In the genomic region with DNA sequence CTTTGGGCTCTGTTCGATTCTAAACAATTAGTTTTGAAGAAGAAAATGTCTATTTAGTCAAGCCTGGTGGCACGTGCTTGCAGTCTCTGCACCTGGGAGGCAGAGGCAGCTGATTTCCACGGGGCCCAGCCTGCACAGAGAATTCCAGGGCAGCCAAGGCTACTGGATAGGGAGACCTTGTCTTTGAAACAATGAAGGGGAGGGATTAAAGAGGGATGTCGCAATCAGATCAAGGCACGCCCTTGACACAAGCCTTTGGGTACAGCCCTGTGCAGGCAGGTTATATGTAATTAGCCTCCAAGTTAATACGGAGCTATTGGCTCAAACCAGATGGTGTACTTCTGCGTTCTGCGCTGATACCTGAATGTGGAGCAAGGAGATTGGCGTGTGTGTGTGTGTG, we compare ENCODE assay signal across 20 mouse cellular contexts. TPM values are rescaled to one million over a fixed set of nuclear protein-coding genes. Genes with fewer than 3 reads are reported as not detected.
A peak's percentile ranks its signal among the peaks of the same experiment; 100 is the strongest.
DNase-seq lines count a peak whose midpoint lies in the region; ATAC-seq and TF ChIP-seq lines count a peak whose summit lies in the region.
"Had no signal": no experiment of that assay in that cellular context is flagged by ENCODE, and none has a peak within 500 bp of the region (broad histone marks: within the 10 kb centered on the region; RNA-seq: fewer than 3 reads in every experiment).

No protein-coding gene starts in this region.

- H3K27me3 ChIP-seq in forebrain, embryonic 13.5 days: peaks cover 34% of the 10 kb centered on the region
- H3K27me3 ChIP-seq in forebrain, embryonic 16.5 days (replicated peaks; ENCODE audit: control insufficient read depth, insufficient read depth, low read length): peaks cover 15% of the 10 kb centered on the region
- no peaks in the 10 kb centered on the region for H3K27me3 ChIP-seq in ES-Bruce4 (ENCODE audit: control insufficient read depth, insufficient read depth, low read length, poor library complexity, severe bottlenecking)
- H3K27me3 ChIP-seq: liver, embryonic 13.5 days had no signal

- whole genome bisulfite sequencing in forebrain, embryonic 13.5 days: 31% methylated on average over 9 of the region's 9 CpGs
- WGBS in forebrain, embryonic 16.5 days: 31% methylated on average over 9 of the region's 9 CpGs
- 25% methylated on average over 9 of the region's 9 CpGs for WGBS in large intestine, adult 2 months

- no peak overlapping the region for H3K4me2 ChIP-seq in forebrain, embryonic 13.5 days
- no peak overlapping the region for H3K4me2 ChIP-seq in forebrain, embryonic 16.5 days (ENCODE audit: low read length)
- H3K4me2 ChIP-seq: heart, embryonic 15.5 days; hindbrain, embryonic 15.5 days; liver, embryonic 13.5 days; neural tube, embryonic 13.5 days had no signal

- DNase-seq in adrenal gland, postnatal 36 days: peak; percentile 46 to 63
- peak; percentile 46 for DNase-seq in large intestine, adult 2 months (ENCODE audit: low read depth, low spot score)
- DNase-seq in B cell, adult 2 months: no peak
- DNase-seq in natural killer cell, adult 2 months (ENCODE audit: low spot score in 2 of 2): no peak
- no peak for DNase-seq in kidney, adult 8-10 months
- DNase-seq: gastrocnemius, postnatal 25 days; liver, embryonic 13.5 days; retina, postnatal 1 day; spleen, adult 18-20 months had no signal

- H3K27ac ChIP-seq in forebrain, embryonic 13.5 days: no peak overlapping the region
- H3K27ac ChIP-seq in forebrain, embryonic 16.5 days (ENCODE audit: low read length): no peak overlapping the region
- peak overlapping the region; percentile 47; the same call in 1 of the 2 replicates for H3K27ac ChIP-seq in ES-Bruce4 (ENCODE audit: insufficient read depth, low read length)
- H3K27ac ChIP-seq: heart, embryonic 15.5 days; hindbrain, embryonic 15.5 days; liver, embryonic 13.5 days; macrophage; neural tube, embryonic 13.5 days had no signal

- H3K9ac ChIP-seq in forebrain, embryonic 13.5 days: no peak overlapping the region
- H3K9ac ChIP-seq in forebrain, embryonic 16.5 days (replicated peaks; ENCODE audit: low read depth, low read length): no peak overlapping the region
- no peak overlapping the region; the same call in 1 of the 2 replicates for H3K9ac ChIP-seq in ES-Bruce4 (ENCODE audit: low read depth, poor library complexity, severe bottlenecking)
- H3K9ac ChIP-seq: heart, embryonic 15.5 days; hindbrain, embryonic 15.5 days; liver, embryonic 13.5 days; neural tube, embryonic 13.5 days had no signal

- no peak for TF ChIP-seq POLR2A in ES-Bruce4 (IDR thresholded peaks at IDR 0.05; ENCODE audit: insufficient read depth, low read length)

- peak; percentile 86; the same call in 1 of the 2 replicates for TF ChIP-seq EP300 in ES-Bruce4 (IDR thresholded peaks at IDR 0.05; ENCODE audit: insufficient read depth, low read depth, low read length)

- no peaks in the 10 kb centered on the region for H3K9me3 ChIP-seq in forebrain, embryonic 13.5 days (replicated peaks)
- no peaks in the 10 kb centered on the region for H3K9me3 ChIP-seq in forebrain, embryonic 16.5 days (ENCODE audit: control insufficient read depth, low read length)
- no peaks in the 10 kb centered on the region for H3K9me3 ChIP-seq in ES-Bruce4 (replicated peaks; ENCODE audit: control insufficient read depth, insufficient read depth, low read length, poor library complexity, severe bottlenecking)
- H3K9me3 ChIP-seq: heart, embryonic 15.5 days; hindbrain, embryonic 15.5 days; liver, embryonic 13.5 days; neural tube, embryonic 13.5 days had no signal

- no peak overlapping the region for H3K4me3 ChIP-seq in forebrain, embryonic 13.5 days
- H3K4me3 ChIP-seq in forebrain, embryonic 16.5 days (replicated peaks; ENCODE audit: low read length): no peak overlapping the region
- H3K4me3 ChIP-seq in ES-Bruce4 (ENCODE audit: low read depth, low read length): no peak overlapping the region
- H3K4me3 ChIP-seq: heart, embryonic 15.5 days; hindbrain, embryonic 15.5 days; liver, embryonic 13.5 days; neural tube, embryonic 13.5 days had no signal

- no peaks in the 10 kb centered on the region for H3K36me3 ChIP-seq in forebrain, embryonic 13.5 days (ENCODE audit: poor library complexity, severe bottlenecking)
- no peaks in the 10 kb centered on the region for H3K36me3 ChIP-seq in forebrain, embryonic 16.5 days (ENCODE audit: control insufficient read depth, insufficient read depth)
- H3K36me3 ChIP-seq in ES-Bruce4 (ENCODE audit: control insufficient read depth, insufficient read depth, low read length, poor library complexity, severe bottlenecking): no peaks in the 10 kb centered on the region
- H3K36me3 ChIP-seq: heart, embryonic 15.5 days; hindbrain, embryonic 15.5 days; liver, embryonic 13.5 days; neural tube, embryonic 13.5 days had no signal

- no peak for TF ChIP-seq CTCF in ES-Bruce4 (IDR thresholded peaks at IDR 0.05; ENCODE audit: low read depth, low read length)

- H3K4me1 ChIP-seq in forebrain, embryonic 13.5 days: peaks cover 8% of the 10 kb centered on the region; the same call in 1 of the 2 replicates
- H3K4me1 ChIP-seq in forebrain, embryonic 16.5 days (replicated peaks; ENCODE audit: control insufficient read depth, insufficient read depth, low read length): peaks cover 4% of the 10 kb centered on the region; the same call in 1 of the 2 replicates
- H3K4me1 ChIP-seq in ES-Bruce4 (ENCODE audit: control insufficient read depth, insufficient read depth, low read length): peaks cover 6% of the 10 kb centered on the region

- ATAC-seq in forebrain, embryonic 13.5 days: 0 out of 2 replicates have a peak, but pooled peaks have one; percentile 11
- ATAC-seq in forebrain, embryonic 16.5 days: no peak
- ATAC-seq: midbrain, embryonic 16.5 days had no signal

RNA-seq across cellular contexts. Expression of gene Opn4, which starts 18.9 kb away (rescaled TPM):
- polyA plus RNA-seq in forebrain, embryonic 13.5 days (2015; fragmentation: Nextera tagmentation; extraction: Ambion mirVana): 0.16 TPM in 1 of 2 replicates, not detected in the other
- polyA plus RNA-seq in forebrain, embryonic 16.5 days (2015; fragmentation: Nextera tagmentation; extraction: Ambion mirVana): not detected in 2 replicates
- not detected in 2 replicates for polyA plus RNA-seq in ES-Bruce4 (2011; ENCODE audit: insufficient read depth, insufficient read length, low read depth, missing spikeins)
- not detected for total RNA-seq in adrenal gland, postnatal 36 days (2021)
- 0.15 TPM in 1 of 2 replicates, not detected in the other for polyA plus RNA-seq in large intestine, adult 2 months (2012; rRNA removed)
- total RNA-seq: common myeloid progenitor, adult 5-6 weeks; gastrocnemius, postnatal 25 days; layer of hippocampus, adult 8-10 months; left cerebral cortex, postnatal 10 days had no signal
- polyA plus RNA-seq: hindbrain, embryonic 15.5 days; liver, embryonic 13.5 days; macrophage; midbrain, embryonic 16.5 days; neural tube, embryonic 13.5 days had no signal

RNA-seq across cellular contexts. Expression of gene Ldb3, which starts 30.3 kb away (rescaled TPM):
- 0.32 and 0.34 TPM in 2 replicates for polyA plus RNA-seq in forebrain, embryonic 13.5 days (2015; fragmentation: Nextera tagmentation; extraction: Ambion mirVana)
- 0.39 and 0.55 TPM in 2 replicates for polyA plus RNA-seq in forebrain, embryonic 16.5 days (2015; fragmentation: Nextera tagmentation; extraction: Ambion mirVana)
- polyA plus RNA-seq in ES-Bruce4 (2011; ENCODE audit: insufficient read depth, insufficient read length, low read depth, missing spikeins): 3.4 and 4.0 TPM in 2 replicates
- total RNA-seq in adrenal gland, postnatal 36 days (2021): 1 to 10 TPM in 1 of 2 experiments, under 1 TPM in 1; 0.46 to 1.1 TPM
- 19.5 and 45.8 TPM in 2 replicates for polyA plus RNA-seq in large intestine, adult 2 months (2012; rRNA removed)
- total RNA-seq: common myeloid progenitor, adult 5-6 weeks had no signal
- polyA plus RNA-seq: macrophage had no signal

RNA-seq across cellular contexts. Expression of gene Wapl, which starts 54.9 kb away (rescaled TPM):
- 25.1 and 26.6 TPM in 2 replicates for polyA plus RNA-seq in forebrain, embryonic 13.5 days (2015; fragmentation: Nextera tagmentation; extraction: Ambion mirVana)
- polyA plus RNA-seq in forebrain, embryonic 16.5 days (2015; fragmentation: Nextera tagmentation; extraction: Ambion mirVana): 18.8 and 21.9 TPM in 2 replicates
- polyA plus RNA-seq in ES-Bruce4 (2011; ENCODE audit: insufficient read depth, insufficient read length, low read depth, missing spikeins): 205 and 231 TPM in 2 replicates
- 10 to 100 TPM; 81.7 to 88.7 TPM for total RNA-seq in adrenal gland, postnatal 36 days (2021)
- polyA plus RNA-seq in large intestine, adult 2 months (2012; rRNA removed): 25.3 and 28.8 TPM in 2 replicates

Comparison
In these comparisons a context has a peak if more than half of its experiments do, and no peak if none do; other contexts are left out.
1. DNase-seq: peak in adrenal gland, postnatal 36 days (2 of 2) and large intestine, adult 2 months (single experiment); none in B cell, adult 2 months (0 of 2), natural killer cell, adult 2 months (0 of 2) and kidney, adult 8-10 months (0 of 2).